Mouse (Mus musculus): Measurements from ENCODE around the gene Meox2.
"Not testable (repeated sequence)": the region's sequence is repeated elsewhere in the genome, so short reads cannot be mapped to it uniquely, and the experiment has no call there.

- TF ChIP-seq CTCF (IDR thresholded peaks at IDR 0.05; ENCODE audit: low read depth, low read length); POLR2AphosphoS5 (IDR thresholded peaks at IDR 0.05; ENCODE audit: insufficient replicate concordance, low read depth, low read length): not testable (repeated sequence)
These were observed 28.3 kb upstream of the Meox2 start for GRCm38 (mm10) chr12:37080005-37080404.
